Mouse (Mus musculus) heart, embryonic 15.5 days (tissue): ENCODE data around the gene Riok2. TPM values are rescaled to one million over a fixed set of nuclear protein-coding genes. Genes with fewer than 3 reads are reported as not detected.

Source experiments
- ATAC-seq: fragments of 200-750 bp; cut with Nextera tagmentation; replicated peaks from 2 replicates; pipeline ENCODE4 v1.8.0; 2017; ENCODE audit warnings: low read depth, moderate TSS enrichment; ENCODE audit not compliant: insufficient number of reproducible peaks, insufficient read depth, low FRiP score
- H3K27ac ChIP-seq: fragments of 300-500 bp; sonication (generic); 2 replicates; pipeline ENCODE4 v1.5.1; 2015; ENCODE audit warnings: mild to moderate bottlenecking, inconsistent platforms
- H3K27me3 ChIP-seq: fragments of 300-500 bp; sonication (generic); 2 replicates; pipeline ENCODE4 v1.6.1; 2015; ENCODE audit warnings: inconsistent platforms
- H3K36me3 ChIP-seq: fragments of 300-500 bp; sonication (generic); 2 replicates; pipeline ENCODE4 v1.6.1; 2015; ENCODE audit warnings: mild to moderate bottlenecking, inconsistent platforms
- H3K4me1 ChIP-seq: fragments of 300-500 bp; sonication (generic); replicated peaks from 2 replicates; pipeline ENCODE4 v1.6.1; 2015; ENCODE audit warnings: inconsistent platforms
- H3K4me2 ChIP-seq: fragments of 300-500 bp; sonication (generic); 2 replicates; pipeline ENCODE4 v1.6.1; 2015; ENCODE audit warnings: inconsistent platforms, mild to moderate bottlenecking, moderate library complexity
- H3K4me3 ChIP-seq: fragments of 300-500 bp; sonication (generic); 2 replicates; pipeline ENCODE4 v1.5.1; 2015; ENCODE audit warnings: mild to moderate bottlenecking, inconsistent platforms
- H3K9ac ChIP-seq: fragments of 300-500 bp; sonication (generic); 2 replicates; pipeline ENCODE4 v1.6.1; 2015; ENCODE audit warnings: mild to moderate bottlenecking, inconsistent platforms
- H3K9me3 ChIP-seq: fragments of 300-500 bp; sonication (generic); replicated peaks from 2 replicates; pipeline ENCODE4 v1.6.1; 2016; ENCODE audit warnings: inconsistent platforms
- WGBS: fragments of 180-500 bp; shearing (Covaris S2); methylation state at CpG from one replicate; pipeline ENCODE4 v1.1.7; 2015; ENCODE audit warnings: mixed read lengths; 5-methylcytosine and 5-hydroxymethylcytosine counted together
- polyA plus RNA-seq: library from polyadenylated mRNA; unstranded; fragments of >200 nt; fragmentation: Nextera tagmentation; extraction: Ambion mirVana; gene quantifications from 2 replicates; pipeline ENCODE4 v1.2.1, GENCODE M21; 2015

Riok2 gene
- polyA plus RNA-seq, 1 experiment from 2014 or later: 17.9 TPM

DNA sequence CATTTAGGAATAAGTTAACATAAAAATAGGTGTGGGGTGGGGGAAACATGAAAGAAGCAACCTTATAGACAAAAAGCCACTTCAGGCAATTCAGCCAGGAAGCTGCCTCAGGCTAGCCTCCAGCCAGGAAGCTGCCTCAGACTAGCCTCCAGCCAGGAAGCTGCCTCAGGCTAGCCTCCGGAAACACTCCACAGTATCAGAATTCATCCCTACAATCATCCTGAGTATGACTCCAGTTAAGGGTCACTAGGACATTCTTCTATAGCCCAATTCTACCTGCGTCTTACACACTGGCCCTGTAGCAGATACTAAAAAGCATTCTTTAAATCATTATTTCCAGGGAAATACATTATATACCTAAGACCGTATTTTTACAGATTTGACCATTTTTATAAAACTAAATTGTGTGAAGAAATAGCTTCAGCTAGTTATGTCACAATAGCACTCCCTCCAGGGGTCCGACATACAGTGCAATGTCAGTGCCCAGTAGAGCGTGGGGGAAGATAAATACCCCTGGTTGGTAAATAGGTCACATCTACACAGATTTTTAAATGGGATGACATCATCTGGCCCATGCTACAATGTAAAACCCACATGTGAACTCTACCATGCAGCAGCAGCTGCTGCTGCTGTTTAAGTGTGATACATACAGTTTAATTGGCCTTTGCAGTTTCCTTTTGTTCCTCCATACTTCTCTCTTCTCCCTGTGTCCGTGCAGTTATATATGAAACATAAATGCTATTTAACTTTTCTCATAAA is 34.8 kb downstream of the Riok2 start:
- no peaks in the 10 kb centered on the region; the same call in 1 of the 2 replicates for H3K4me1 ChIP-seq
- H3K9me3 ChIP-seq: no peaks in the 10 kb centered on the region
- ATAC-seq: no peak
- no peaks in the 10 kb centered on the region for H3K27me3 ChIP-seq
- H3K27ac ChIP-seq: no peak overlapping the region
- H3K9ac ChIP-seq: no peak overlapping the region
- no peak overlapping the region for H3K4me2 ChIP-seq
- no peak overlapping the region for H3K4me3 ChIP-seq
- H3K36me3 ChIP-seq: no peaks in the 10 kb centered on the region
- WGBS: 75% methylated on average over 6 of the region's 6 CpGs

DNA sequence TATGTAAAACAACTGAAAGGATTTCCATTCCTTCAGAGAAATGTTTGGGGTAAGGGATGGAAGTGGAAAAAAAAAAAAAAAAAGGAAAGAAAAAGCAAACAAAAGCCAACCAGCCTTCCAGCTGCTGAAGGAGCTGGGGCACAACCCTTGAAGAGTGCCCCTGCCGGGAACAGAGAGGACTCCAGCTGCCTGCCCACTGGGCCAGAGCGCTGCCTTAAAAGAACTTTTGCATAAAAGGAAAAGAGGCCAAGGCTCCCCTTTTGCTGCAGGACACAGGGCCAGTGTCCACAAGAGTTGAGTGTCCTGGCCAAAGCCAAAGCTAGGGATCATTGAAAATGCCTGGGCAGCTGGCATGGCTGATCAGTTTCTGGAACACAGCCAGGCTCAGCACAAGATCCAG is 35.5 kb downstream of the Riok2 start:
- no peak overlapping the region for H3K4me2 ChIP-seq
- H3K9ac ChIP-seq: no peak overlapping the region
- WGBS: 31% methylated on average over 2 of the region's 2 CpGs
- H3K27ac ChIP-seq: no peak overlapping the region
- no peaks in the 10 kb centered on the region for H3K36me3 ChIP-seq
- no peak overlapping the region for H3K4me3 ChIP-seq
- no peaks in the 10 kb centered on the region; the same call in 1 of the 2 replicates for H3K4me1 ChIP-seq
- ATAC-seq: no peak
- no peaks in the 10 kb centered on the region for H3K9me3 ChIP-seq
- H3K27me3 ChIP-seq: no peaks in the 10 kb centered on the region

DNA sequence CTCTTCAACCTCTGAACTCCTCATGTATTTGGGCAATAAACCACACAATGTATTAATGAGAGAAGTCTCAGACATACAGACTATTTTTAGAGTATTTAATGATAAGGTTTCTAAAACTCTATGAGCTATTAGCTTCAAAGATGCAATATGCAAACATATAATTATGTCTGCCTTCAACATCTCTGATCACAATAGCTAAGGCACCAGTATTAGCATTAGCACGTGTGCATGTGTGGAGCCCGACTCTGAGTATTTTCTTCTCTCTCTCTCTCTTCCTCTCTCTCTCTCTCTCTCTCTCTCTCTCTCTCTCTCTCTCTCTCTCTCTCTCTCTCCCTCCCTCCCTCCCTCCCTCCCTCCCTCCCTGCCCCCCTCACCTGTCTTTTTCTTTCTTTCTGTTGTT is 37.3 kb downstream of the Riok2 start:
- H3K9ac ChIP-seq: no peak overlapping the region
- H3K4me2 ChIP-seq: no peak overlapping the region
- no peaks in the 10 kb centered on the region for H3K9me3 ChIP-seq
- H3K4me1 ChIP-seq: no peaks in the 10 kb centered on the region; the same call in 1 of the 2 replicates
- H3K4me3 ChIP-seq: no peak overlapping the region
- no peaks in the 10 kb centered on the region for H3K27me3 ChIP-seq
- H3K27ac ChIP-seq: no peak overlapping the region
- ATAC-seq: no peak
- 55% methylated on average over 2 of the region's 2 CpGs for WGBS
- no peaks in the 10 kb centered on the region for H3K36me3 ChIP-seq

DNA sequence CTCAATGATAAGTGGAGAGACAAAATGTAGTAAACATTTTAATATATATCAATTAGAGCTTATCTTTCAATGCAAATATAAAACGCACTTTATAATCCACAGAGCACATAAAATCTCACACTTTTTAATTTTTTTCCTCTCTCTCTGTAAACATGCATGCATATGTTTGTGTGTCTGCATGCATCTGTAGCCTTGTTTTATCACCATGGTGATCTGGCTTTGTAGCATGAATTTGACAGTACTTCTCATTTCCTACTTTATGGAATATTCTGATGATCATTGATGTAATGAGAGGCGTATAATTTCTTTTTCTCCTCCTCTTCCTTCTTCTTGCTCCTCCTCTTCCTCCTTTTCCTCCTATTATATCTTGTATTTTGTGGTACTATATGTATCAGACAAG is 38.1 kb downstream of the Riok2 start:
- Histone ChIP-seq H3K4me3 (no peak overlapping the region), H3K27ac (no peak overlapping the region), H3K27me3 (no peaks in the 10 kb centered on the region), H3K9me3 (no peaks in the 10 kb centered on the region), H3K4me2 (no peak overlapping the region), H3K36me3 (no peaks in the 10 kb centered on the region), H3K9ac (no peak overlapping the region), H3K4me1 (no peaks in the 10 kb centered on the region; the same call in 1 of the 2 replicates)
- WGBS: 81% methylated on average over 2 of the region's 2 CpGs
- no peak for ATAC-seq

DNA sequence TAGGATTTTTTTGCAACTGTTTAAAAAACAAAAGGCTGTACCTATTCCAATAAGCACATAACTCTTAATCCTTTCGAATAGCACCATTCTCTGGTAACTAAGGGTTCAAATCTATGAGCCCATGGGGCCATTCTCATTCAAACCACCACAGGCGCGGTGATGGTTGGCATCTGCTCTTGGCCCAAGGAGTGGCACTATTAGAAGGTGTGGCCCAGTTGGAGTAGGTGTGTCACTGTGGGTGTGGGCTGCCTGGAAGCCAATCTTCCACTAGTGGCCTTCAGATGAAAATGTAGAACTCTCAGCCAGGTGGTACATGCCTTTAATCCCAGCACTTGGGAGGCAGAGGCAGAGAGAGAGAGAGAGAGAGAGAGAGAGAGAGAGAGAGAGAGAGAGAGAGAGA is 40.1 kb downstream of the Riok2 start:
- Histone ChIP-seq H3K36me3 (no peaks in the 10 kb centered on the region), H3K27ac (no peak overlapping the region), H3K4me2 (no peak overlapping the region), H3K4me1 (no peaks in the 10 kb centered on the region; the same call in 1 of the 2 replicates), H3K4me3 (no peak overlapping the region), H3K27me3 (no peaks in the 10 kb centered on the region), H3K9me3 (no peaks in the 10 kb centered on the region), H3K9ac (no peak overlapping the region)
- ATAC-seq: no peak
- WGBS: 94% methylated on average over 3 of the region's 3 CpGs

DNA sequence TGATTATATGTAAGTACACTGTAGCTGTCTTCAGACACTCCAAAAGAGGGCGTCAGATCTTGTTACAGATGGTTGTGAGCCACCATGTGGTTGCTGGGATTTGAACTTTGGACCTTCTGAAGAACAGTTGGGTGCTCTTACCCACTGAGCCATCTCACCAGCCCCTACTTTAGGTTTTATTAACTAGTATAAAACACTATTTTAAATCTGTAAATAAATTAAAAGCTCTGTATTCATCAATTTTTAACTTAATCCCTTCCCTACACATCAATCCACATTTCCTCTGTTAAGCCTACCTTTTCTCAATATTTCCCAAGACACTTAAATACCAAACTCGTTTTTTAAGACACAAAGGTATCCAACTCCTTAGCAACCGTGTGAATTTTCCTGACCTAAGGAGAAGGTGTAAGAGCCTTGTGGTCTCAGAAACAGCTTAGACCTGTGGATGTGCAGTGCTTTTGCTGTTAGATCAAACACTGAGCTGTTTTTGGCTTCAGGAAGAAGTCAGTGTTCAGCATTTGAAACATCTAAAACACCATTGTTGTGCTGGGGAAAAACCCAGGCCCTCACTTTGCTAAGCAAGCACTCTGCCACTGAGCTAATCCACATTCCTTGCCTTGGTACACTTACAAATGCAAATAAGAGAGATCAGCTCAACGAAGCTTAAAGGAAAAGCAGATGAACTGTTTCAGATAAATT is 50.6 kb downstream of the Riok2 start:
- no peak overlapping the region for H3K9ac ChIP-seq
- WGBS: 52% methylated on average over 4 of the region's 4 CpGs
- H3K9me3 ChIP-seq: no peaks in the 10 kb centered on the region
- no peak for ATAC-seq
- H3K27ac ChIP-seq: no peak overlapping the region
- H3K27me3 ChIP-seq: no peaks in the 10 kb centered on the region
- H3K4me2 ChIP-seq: no peak overlapping the region
- no peaks in the 10 kb centered on the region for H3K4me1 ChIP-seq
- H3K4me3 ChIP-seq: no peak overlapping the region
- H3K36me3 ChIP-seq: no peaks in the 10 kb centered on the region

DNA sequence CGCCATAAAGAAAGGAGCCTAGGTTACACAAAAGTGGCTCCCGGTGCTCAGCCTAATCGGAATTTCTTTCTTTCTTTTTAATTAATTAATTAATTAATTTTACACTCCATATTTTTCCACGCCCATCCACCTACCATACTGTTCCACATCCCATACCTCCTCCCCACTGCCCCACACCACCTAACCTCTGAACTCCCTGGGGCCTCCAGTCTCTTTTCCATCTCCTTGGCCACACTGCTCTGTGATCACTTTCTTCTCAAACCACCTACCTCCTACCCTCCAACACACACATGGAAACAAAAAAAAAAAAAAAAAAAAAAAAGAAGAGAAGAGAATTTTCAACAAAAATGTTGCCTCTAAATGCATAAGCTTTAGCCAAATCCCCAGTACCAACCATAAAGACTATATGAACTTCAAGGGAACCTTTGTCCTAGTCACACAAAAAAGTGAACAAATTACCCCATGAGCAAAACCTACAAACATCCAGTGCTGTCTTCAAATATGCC is 51.3 kb downstream of the Riok2 start:
- 72% methylated on average over 4 of the region's 4 CpGs for WGBS
- no peaks in the 10 kb centered on the region for H3K4me1 ChIP-seq
- H3K4me2 ChIP-seq: no peak overlapping the region
- H3K4me3 ChIP-seq: no peak overlapping the region
- no peaks in the 10 kb centered on the region for H3K36me3 ChIP-seq
- H3K27me3 ChIP-seq: no peaks in the 10 kb centered on the region
- H3K9ac ChIP-seq: no peak overlapping the region
- no peaks in the 10 kb centered on the region for H3K9me3 ChIP-seq
- H3K27ac ChIP-seq: no peak overlapping the region
- ATAC-seq: no peak

DNA sequence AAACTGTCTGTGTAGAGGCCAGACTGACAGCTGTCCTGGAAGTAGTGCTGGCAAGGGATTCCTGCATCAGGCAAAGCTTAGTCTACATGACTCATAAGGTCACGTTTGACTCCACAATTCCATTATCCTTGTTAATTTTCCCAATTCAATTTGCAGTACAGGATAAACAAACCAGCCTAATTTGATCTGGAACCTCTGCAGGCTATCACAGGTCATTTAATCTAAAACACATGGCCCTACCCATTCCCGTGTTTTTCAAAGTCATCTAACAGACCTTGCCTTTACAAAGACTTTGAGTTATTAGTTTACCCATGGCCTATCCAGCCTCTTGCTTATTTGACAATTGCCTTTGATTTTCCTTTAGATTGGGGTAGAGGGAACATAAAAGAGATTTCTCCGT is 51.8 kb downstream of the Riok2 start:
- ATAC-seq: no peak
- WGBS: 58% methylated on average over 3 of the region's 3 CpGs

DNA sequence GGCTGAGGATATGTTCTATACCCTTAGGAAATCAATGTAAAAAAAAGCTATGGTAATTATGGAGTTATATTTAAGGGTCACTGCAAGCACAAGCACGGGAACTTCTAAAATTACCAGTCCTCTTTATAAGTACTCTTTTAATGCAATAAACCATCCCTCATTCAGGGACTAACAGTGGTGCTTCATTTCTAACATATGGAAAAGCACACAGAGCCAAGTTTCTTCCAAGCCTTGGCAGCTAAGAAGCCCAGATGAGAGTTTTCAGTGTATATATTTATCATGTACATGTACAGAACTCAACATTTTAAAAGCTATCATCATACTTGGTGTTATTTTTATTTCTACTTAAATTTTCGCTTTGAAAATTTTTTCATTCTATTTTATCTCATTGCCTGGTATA is 54.8 kb downstream of the Riok2 start:
- no peak overlapping the region for H3K27ac ChIP-seq
- WGBS: 69% methylated on average over 2 of the region's 2 CpGs
- H3K4me1 ChIP-seq: no peaks in the 10 kb centered on the region
- H3K4me2 ChIP-seq: no peak overlapping the region
- H3K4me3 ChIP-seq: no peak overlapping the region
- H3K9ac ChIP-seq: no peak overlapping the region
- no peaks in the 10 kb centered on the region for H3K9me3 ChIP-seq
- no peaks in the 10 kb centered on the region for H3K36me3 ChIP-seq
- no peaks in the 10 kb centered on the region for H3K27me3 ChIP-seq
- ATAC-seq: no peak

More for the DNA sequence above, 51.8 kb downstream of the Riok2 start:
- Histone ChIP-seq H3K9me3 (no peaks in the 10 kb centered on the region), H3K4me2 (no peak overlapping the region), H3K36me3 (no peaks in the 10 kb centered on the region), H3K27ac (no peak overlapping the region), H3K27me3 (no peaks in the 10 kb centered on the region), H3K4me3 (no peak overlapping the region), H3K9ac (no peak overlapping the region), H3K4me1 (no peaks in the 10 kb centered on the region)

DNA sequence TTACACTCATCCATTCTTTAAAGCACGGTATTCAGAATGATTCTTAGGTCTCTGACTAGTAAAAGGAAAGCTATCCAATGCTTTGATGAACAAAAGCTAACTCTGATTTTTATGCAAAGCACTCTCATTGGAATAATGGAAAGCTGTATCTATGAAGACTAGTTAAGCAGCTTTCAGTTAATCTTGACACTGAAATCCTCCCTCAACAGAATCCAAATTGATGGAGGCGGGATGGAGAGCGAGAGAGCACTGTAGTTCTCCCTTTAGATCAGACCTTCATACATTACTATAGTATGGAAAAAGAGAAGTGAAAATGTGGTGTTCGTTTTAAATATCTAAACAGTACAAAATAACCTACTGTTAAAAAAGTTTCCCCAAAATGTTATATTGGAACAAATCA is 59.6 kb downstream of the Riok2 start:
- Histone ChIP-seq H3K4me2 (no peak overlapping the region), H3K4me1 (no peaks in the 10 kb centered on the region), H3K4me3 (no peak overlapping the region), H3K9ac (no peak overlapping the region), H3K9me3 (no peaks in the 10 kb centered on the region), H3K27ac (no peak overlapping the region), H3K27me3 (no peaks in the 10 kb centered on the region), H3K36me3 (no peaks in the 10 kb centered on the region)
- no peak for ATAC-seq
- 79% methylated on average over 4 of the region's 4 CpGs for WGBS

DNA sequence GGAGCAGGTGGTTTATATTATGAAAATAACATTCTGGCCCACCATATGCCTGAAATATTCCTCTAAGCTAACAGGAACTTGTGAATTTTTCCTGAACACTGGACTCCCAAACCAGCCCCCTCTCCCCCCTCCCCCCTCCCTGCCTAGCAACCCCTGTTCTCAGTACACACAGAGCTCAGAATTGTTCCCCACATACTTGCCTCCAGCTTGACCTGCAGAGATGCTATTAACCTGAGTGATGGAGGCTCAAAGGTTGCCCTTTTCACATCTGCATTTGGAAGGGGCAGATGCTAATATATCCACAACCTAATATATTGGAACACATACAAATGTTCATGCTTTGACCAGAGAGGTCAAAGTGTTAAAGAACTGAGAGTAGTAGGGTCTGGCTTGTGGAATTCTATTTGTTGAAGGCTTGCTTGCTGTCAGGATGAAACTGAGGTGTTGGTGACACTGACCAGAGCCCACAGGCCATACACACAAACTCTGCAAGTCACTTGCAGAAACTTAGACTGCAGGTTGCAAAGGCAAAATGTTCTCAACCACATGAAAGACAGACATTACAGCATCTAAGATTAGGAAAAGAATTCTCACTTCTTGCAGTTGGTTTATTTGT is 64.6 kb downstream of the Riok2 start:
- no peaks in the 10 kb centered on the region for H3K36me3 ChIP-seq
- ATAC-seq: 0 out of 2 replicates have a peak, but pooled peaks have one; percentile 47
- no peaks in the 10 kb centered on the region for H3K27me3 ChIP-seq
- no peak overlapping the region for H3K9ac ChIP-seq
- 0 out of 2 replicates have a peak, but pooled peaks cover 3% of the 10 kb centered on the region for H3K4me1 ChIP-seq
- 0 out of 2 replicates have a peak overlapping the region, but pooled peaks have one; percentile 9 for H3K27ac ChIP-seq
- H3K4me2 ChIP-seq: no peak overlapping the region
- no peak overlapping the region for H3K4me3 ChIP-seq
- H3K9me3 ChIP-seq: no peaks in the 10 kb centered on the region
